Mouse (Mus musculus): ENCODE results near the gene Glmp.

DNA sequence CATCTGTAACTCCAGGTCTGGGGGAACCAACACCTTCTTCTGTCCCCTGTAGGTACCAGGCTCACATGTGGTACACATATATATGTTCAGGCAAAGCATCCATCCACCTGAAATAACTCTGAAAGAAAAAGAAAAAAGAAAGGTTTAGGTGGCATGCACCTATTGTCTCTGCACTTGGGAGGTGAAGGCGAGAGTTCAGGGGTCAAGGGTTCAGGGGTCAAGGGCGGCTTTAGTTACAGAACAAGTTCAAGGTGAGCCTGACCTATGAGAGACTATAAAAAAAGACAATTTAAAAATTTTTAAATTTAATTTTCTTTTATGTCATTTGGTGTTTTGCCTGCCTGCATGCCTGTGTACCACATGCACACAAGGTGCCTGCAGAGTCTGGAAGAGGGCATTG lies 44.8 kb upstream of the Glmp start:
- no peak for TF ChIP-seq POLR2A (IDR thresholded peaks at IDR 0.05; ENCODE audit: low read depth, low read length)
- TF ChIP-seq SIN3A (IDR thresholded peaks at IDR 0.05; ENCODE audit: low read length), result no peak
- TF ChIP-seq CTCF (conservative IDR thresholded peaks at IDR 0.05 in 1 of 2, IDR thresholded peaks at IDR 0.05 in 1 of 2; ENCODE audit: low read depth in 2 of 2, low read length in 2 of 2), result no peak
- TF ChIP-seq GABPA (IDR thresholded peaks at IDR 0.05; ENCODE audit: insufficient replicate concordance, low read depth, low read length), result no peak
- no peak for TF ChIP-seq EP300 (IDR thresholded peaks at IDR 0.05; ENCODE audit: low read length)
- TF ChIP-seq RAD21 (IDR thresholded peaks at IDR 0.05; ENCODE audit: low read depth, low read length), result no peak
- TF ChIP-seq USF2 (conservative IDR thresholded peaks at IDR 0.05; ENCODE audit: low read depth, low read length), result no peak
- no peak for TF ChIP-seq NRF1 (IDR thresholded peaks at IDR 0.05; ENCODE audit: low read depth, low read length)
- TF ChIP-seq ZNF384 (IDR thresholded peaks at IDR 0.05; ENCODE audit: low read depth, low read length), result no peak
- no peak for TF ChIP-seq ZC3H11A (IDR thresholded peaks at IDR 0.05; ENCODE audit: low read depth, low read length)
- no peak for TF ChIP-seq MAX (IDR thresholded peaks at IDR 0.05; ENCODE audit: low read length)
